Mouse (Mus musculus) embryonic fibroblast, embryonic 13.5 days (primary cell): ENCODE data around the gene Defb28.

Source experiments
- CTCF ChIP-seq: IDR thresholded peaks from 2 replicates; pipeline ENCODE4 v1.5.1; 2011; ENCODE audit warnings: mild to moderate bottlenecking, control low read depth, low read length, moderate library complexity, borderline replicate concordance; ENCODE audit not compliant: insufficient read depth
- POLR2A ChIP-seq: IDR thresholded peaks from 2 replicates; pipeline ENCODE4 v1.6.1; 2011; ENCODE audit warnings: low read depth, mild to moderate bottlenecking, control low read depth, low read length, moderate library complexity

DNA sequence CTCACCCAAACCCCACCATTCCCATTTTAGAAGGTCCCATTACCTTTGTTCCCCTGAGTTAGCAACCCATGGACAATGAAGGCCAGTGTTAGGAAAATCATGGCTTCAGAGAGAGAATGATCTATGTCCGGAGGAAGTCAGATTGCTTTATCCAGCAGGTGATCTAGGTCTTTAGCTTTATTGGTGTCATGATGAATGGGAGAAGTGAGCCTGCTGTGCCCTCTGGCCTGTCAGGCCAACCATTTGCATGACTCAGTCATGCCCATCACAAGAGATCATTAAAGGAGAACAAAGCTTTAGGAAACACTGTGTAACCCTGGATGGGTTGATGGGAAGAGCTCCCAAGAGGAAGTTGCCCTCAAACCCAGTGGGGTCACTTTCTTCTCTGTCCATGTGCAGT lies 6.5 kb upstream of the Defb28 start, which contains the start of gene Defb26:
- no peak for TF ChIP-seq CTCF
- no peak for TF ChIP-seq POLR2A
